Mouse (Mus musculus): Measurements from ENCODE around the gene Ivd.

Ivd gene

DNA sequence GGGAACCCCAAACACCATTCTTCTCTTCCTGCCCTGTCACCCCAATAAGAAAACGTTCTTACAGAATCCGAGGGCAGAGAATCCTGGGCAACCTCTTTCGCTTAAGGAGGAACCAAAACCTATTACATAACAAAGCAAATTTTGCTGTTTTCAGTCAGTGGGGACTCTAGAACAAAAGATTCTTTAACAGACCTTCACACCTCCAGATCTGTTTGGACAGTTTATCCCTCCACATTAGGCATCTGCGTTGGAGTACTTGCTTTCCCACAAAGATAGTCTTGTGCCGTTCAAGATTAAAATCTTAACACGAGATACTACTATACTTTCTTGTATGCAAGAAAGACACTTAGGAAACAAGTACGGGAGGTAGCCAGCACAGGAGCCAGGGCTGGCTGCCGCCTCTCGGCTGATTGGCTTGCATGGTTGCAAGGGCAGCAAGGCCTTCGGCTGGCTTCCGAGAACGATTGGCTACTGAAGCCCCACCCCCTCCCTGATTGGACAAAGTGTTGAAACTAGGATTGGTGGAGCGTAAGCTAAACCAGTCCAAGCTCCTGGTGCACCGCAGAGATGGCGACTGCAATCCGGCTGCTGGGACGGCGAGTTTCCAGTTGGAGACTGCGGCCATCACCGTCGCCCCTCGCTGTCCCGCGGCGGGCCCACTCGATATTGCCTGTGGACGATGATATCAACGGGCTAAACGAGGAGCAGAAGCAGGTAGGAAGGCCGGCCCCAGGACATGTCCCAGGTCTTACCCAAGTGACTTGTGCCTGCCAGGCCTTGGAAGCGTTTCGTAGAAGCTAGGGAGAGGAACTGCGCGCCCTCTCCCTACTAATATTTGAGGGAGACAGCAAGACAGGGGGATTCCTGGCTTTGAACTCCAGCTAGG lies at the start of gene Ivd:
TSS of gene Ivd (plus strand) at position 501 of the 886 bp plus-strand sequence.
- in situ Hi-C loops (cut with MboI; ENCODE audit: low sequenced_read_pairs), result no loop called here

GRCm38 (mm10) chr2:118812724-118813123 lies 49.0 kb upstream of the Ivd start:
- in situ Hi-C loops (cut with MboI; ENCODE audit: low sequenced_read_pairs), result no loop called here

- in situ Hi-C loops (cut with MboI; ENCODE audit: low sequenced_read_pairs), result no loop called here
Measured at GRCm38 (mm10) chr2:118813981-118814836, 47.5 kb upstream of the Ivd start, which contains the start of gene Knstrn. Knstrn (plus strand) TSS chr2:118814003.

DNA sequence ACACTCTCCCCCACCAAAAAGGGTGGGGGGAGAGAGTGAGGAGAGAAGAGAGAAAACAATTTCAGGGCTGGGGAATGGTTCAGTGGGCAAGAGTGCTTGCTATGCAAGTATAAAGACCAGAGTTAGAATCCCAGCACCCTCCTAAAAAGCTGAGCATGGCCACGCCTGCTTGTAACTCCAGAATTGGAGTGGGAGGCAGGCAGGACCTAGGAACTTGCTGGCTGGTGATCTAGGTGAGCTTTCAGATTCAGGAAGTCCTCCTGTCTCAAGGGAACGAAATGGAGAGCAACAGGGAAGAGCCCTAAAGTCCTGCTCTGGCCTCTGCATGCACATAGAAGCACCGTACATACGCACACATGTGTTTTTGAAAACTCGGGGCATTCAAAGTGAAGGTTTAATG lies 39.0 kb upstream of the Ivd start:
- in situ Hi-C loops (cut with MboI; ENCODE audit: low sequenced_read_pairs), result no loop called here

GRCm38 (mm10) chr2:118824396-118824795 lies 37.4 kb upstream of the Ivd start:
- in situ Hi-C loops (cut with MboI; ENCODE audit: low sequenced_read_pairs), result no loop called here

GRCm38 (mm10) chr2:118829096-118829495 lies 32.7 kb upstream of the Ivd start:
- in situ Hi-C loops (cut with MboI; ENCODE audit: low sequenced_read_pairs), result no loop called here

GRCm38 (mm10) chr2:118834061-118834460 lies 27.7 kb upstream of the Ivd start:
- in situ Hi-C loops (cut with MboI; ENCODE audit: low sequenced_read_pairs), result no loop called here

- in situ Hi-C loops (cut with MboI; ENCODE audit: low sequenced_read_pairs), result no loop called here
Measured at GRCm38 (mm10) chr2:118835115-118835514, 26.6 kb upstream of the Ivd start.

DNA sequence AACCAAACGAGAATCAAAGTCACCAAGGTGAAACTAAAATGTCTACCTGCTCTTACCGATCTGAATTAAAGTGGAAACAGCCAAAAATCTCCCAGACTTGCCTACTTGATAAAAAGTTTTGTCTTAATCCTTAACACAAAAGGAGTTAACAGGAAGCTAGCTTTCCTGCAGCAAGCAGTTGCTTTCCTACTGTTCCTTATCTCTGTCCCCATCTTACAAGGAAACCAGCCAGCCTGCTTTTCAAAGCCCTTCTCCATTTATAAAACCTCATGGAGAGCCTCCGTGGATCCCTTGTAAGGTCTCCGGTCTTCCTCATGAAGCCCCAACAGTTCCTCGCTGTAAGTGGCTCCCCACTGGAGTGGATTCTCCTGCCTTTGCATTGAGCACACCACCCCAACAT lies 23.4 kb upstream of the Ivd start:
- in situ Hi-C loops (cut with MboI; ENCODE audit: low sequenced_read_pairs), result no loop called here

GRCm38 (mm10) chr2:118841186-118841585 lies 20.6 kb upstream of the Ivd start:
- in situ Hi-C loops (cut with MboI; ENCODE audit: low sequenced_read_pairs), result no loop called here

- in situ Hi-C loops (cut with MboI; ENCODE audit: low sequenced_read_pairs), result no loop called here
Measured at GRCm38 (mm10) chr2:118841774-118842173, 20.0 kb upstream of the Ivd start.

- in situ Hi-C loops (cut with MboI; ENCODE audit: low sequenced_read_pairs), result no loop called here
Measured at GRCm38 (mm10) chr2:118844427-118844826, 17.3 kb upstream of the Ivd start.

DNA sequence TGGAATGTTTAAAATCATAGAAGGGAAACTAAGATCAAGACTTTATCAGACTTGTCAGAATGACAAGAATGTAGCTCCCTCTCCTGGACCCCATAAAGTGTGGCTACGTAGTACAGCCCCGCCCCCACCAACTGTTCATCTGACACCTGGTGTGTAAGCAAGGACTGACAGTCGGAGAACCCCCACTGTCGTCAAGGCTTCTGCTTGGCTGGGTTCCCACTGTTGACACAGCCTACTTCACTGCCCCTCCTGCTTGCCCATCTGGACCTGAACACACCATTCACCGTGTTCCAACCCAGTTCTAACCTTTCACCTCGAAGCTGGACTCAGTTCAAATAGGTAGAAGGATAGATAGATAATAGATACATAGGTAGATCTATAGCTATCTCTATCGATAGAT lies 15.5 kb upstream of the Ivd start:
- in situ Hi-C loops (cut with MboI; ENCODE audit: low sequenced_read_pairs), result no loop called here

GRCm38 (mm10) chr2:118851756-118852155 lies 10.0 kb upstream of the Ivd start:
- in situ Hi-C loops (cut with MboI; ENCODE audit: low sequenced_read_pairs), result no loop called here

DNA sequence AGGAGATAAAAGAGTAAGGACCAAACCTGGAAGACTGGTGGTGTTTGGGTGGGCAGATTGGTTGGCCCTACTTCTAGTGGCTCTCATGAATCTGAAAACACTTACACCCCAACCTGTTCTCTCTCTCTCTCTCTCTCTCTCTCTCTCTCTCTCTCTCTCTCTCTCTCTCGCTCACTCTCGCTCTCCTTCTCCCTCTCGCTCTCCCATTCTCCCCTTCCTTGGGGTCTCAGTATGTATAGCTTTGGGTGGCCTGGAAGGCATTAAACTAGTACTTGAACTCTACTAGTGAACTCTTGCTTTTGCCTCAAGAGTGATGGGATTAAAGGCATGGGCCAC lies 554 bp downstream of the Ivd start:
- in situ Hi-C loops (cut with MboI; ENCODE audit: low sequenced_read_pairs), result no loop called here

DNA sequence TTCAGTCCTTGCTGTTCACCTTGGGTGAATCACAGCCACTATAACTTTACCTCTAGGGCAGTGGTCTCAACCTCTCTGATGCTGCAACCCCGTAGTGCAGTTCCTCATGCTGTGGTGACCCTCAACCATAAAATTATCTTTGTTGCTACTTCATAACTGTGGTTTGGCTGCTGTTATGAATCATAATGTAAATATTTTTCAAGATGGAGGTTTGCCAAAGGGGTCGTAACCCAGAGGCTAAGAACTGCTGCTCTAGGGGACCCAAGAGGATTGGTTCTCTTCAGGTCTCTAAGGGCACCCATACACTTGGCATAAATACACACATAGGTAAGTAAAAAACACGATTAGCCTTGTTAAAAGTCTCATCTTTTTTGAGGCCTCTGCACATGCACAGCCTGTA lies 8.8 kb downstream of the Ivd start:
- in situ Hi-C loops (cut with MboI; ENCODE audit: low sequenced_read_pairs), result no loop called here

- in situ Hi-C loops (cut with MboI; ENCODE audit: low sequenced_read_pairs), result no loop called here
Measured at GRCm38 (mm10) chr2:118871032-118871431, 9.3 kb downstream of the Ivd start.

DNA sequence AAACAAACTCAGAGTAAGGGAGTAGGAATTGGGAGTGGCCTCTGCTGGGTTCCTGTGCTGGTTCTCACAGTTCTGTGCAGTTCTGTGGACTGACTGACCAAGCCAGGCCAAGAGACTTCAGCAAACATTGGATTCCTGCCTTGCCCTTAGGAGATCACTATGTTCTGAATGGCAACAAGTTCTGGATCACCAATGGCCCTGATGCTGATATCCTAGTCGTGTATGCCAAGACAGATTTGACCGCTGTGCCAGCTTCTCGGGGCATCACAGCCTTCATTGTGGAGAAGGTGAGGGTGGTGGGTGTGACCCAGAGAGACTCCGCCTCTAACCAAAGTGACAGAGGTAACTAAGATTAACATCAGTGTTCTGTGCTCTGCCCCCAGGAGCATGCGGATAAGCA lies 11.3 kb downstream of the Ivd start:
- in situ Hi-C loops (cut with MboI; ENCODE audit: low sequenced_read_pairs), result no loop called here

- in situ Hi-C loops (cut with MboI; ENCODE audit: low sequenced_read_pairs), result no loop called here
Measured at GRCm38 (mm10) chr2:118873890-118874430, 12.2 kb downstream of the Ivd start.

- in situ Hi-C loops (cut with MboI; ENCODE audit: low sequenced_read_pairs), result loop anchor here (5.0 kb wide), 1 partner anchor 113 kb away; the partner anchor contains the start of gene Ccdc9b
Measured at GRCm38 (mm10) chr2:118875316-118875715, 13.6 kb downstream of the Ivd start.

DNA sequence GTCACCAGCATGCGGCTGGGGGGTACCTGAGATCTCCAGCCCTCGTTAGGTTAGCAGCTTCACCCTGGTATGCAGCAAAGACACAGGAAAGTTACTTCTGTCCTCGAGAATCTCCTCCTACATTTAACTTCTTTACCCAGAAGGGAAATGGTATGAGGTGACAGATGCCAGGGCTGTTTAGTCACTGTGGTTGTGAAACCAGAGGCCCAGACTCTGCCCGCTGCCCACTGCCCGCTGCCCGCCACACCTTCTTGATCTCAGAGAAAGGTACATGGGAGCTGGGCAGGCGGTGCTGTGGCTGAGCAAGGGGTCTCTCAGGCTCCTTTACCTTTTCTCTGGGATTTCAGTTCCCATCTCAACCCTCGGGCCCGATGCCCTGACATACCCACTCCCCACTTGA lies 14.7 kb downstream of the Ivd start:
- in situ Hi-C loops (cut with MboI; ENCODE audit: low sequenced_read_pairs), result loop anchor here (5.0 kb wide), 1 partner anchor 114 kb away; the partner anchor contains the start of gene Ccdc9b
